Mouse (Mus musculus): ENCODE measurements around the gene Rnaseh2a.

- TF ChIP-seq CTCF (IDR thresholded peaks at IDR 0.05; ENCODE audit: borderline replicate concordance, control insufficient read depth, extremely low read depth, insufficient read depth, low read length, poor library complexity), result no peak
- TF ChIP-seq POLR2A (IDR thresholded peaks at IDR 0.05; ENCODE audit: control insufficient read depth, extremely low read depth, insufficient read depth, low read length, poor library complexity), result no peak
These were observed 51.8 kb downstream of the Rnaseh2a start for GRCm38 (mm10) chr8:84917781-84918180.

Measured in thymus, adult 2 months (tissue).